Mouse (Mus musculus) lung, embryonic 14.5 days (tissue): ENCODE measurements at regions not wholly inside any gene's neighbourhood (a gene's known extent, or its start where the extent isn't known, plus 50 kb on each side); places are given as distances from the start of the nearest gene placed in this dataset.

Source experiments
- ATAC-seq: fragments of 200-750 bp; cut with Nextera tagmentation; 2 replicates; pipeline ENCODE4 v1.8.0; 2017; ENCODE audit warnings: mild to moderate bottlenecking, moderate TSS enrichment, moderate library complexity; ENCODE audit not compliant: insufficient read depth
- DNase-seq: peaks from one replicate; pipeline ENCODE4 v3.0.0-alpha.2; 2015
- H3K27ac ChIP-seq: fragments of 300-500 bp; sonication (generic); 2 replicates; pipeline ENCODE4 v1.5.1; 2014; ENCODE audit warnings: low read depth, mild to moderate bottlenecking, moderate library complexity
- H3K27me3 ChIP-seq: fragments of 300-500 bp; sonication (generic); 2 replicates; pipeline ENCODE4 v1.6.1; 2014; ENCODE audit warnings: low read length, control low read depth; ENCODE audit not compliant: insufficient read depth
- H3K36me3 ChIP-seq: fragments of 300-500 bp; sonication (generic); 2 replicates; pipeline ENCODE4 v1.6.1; 2014; ENCODE audit warnings: control low read depth; ENCODE audit not compliant: insufficient read depth
- H3K4me1 ChIP-seq: fragments of 300-500 bp; sonication (generic); 2 replicates; pipeline ENCODE4 v1.6.1; 2014; ENCODE audit warnings: antibody characterized with exemption, control low read depth; ENCODE audit not compliant: insufficient read depth
- H3K4me2 ChIP-seq: fragments of 300-500 bp; sonication (generic); 2 replicates; pipeline ENCODE4 v1.6.1; 2014; ENCODE audit warnings: mild to moderate bottlenecking
- H3K4me3 ChIP-seq: fragments of 300-500 bp; sonication (generic); 2 replicates; pipeline ENCODE4 v1.5.1; 2014; ENCODE audit warnings: low read depth, low read length
- H3K9ac ChIP-seq: fragments of 300-500 bp; sonication (generic); 2 replicates; pipeline ENCODE4 v1.6.1; 2014
- H3K9me3 ChIP-seq: fragments of 300-500 bp; sonication (generic); 2 replicates; pipeline ENCODE4 v1.6.1; 2016; ENCODE audit warnings: low read depth, low read length, control low read depth
- CTCF ChIP-seq: IDR thresholded peaks from 2 replicates; pipeline ENCODE4 v1.5.1; 2016; ENCODE audit warnings: antibody characterized with exemption, low read depth
- WGBS: fragments of 180-500 bp; shearing (Covaris S2); extraction: QIAGEN DNeasy Blood & Tissue Kit; methylation state at CpG from one replicate; pipeline ENCODE4 v1.1.7; 2014; 5-methylcytosine and 5-hydroxymethylcytosine counted together

GRCm38 (mm10) chr13:81852309-81852978, 69.6 kb downstream of the Cetn3 start:
- DNase-seq = no peak
- H3K4me1 ChIP-seq = no peaks in the 10 kb centered on the region
- H3K4me2 ChIP-seq = no peak overlapping the region
- WGBS = 57% methylated on average over 2 of the region's 2 CpGs
- no peaks in the 10 kb centered on the region for H3K9me3 ChIP-seq
- peak; percentile 41; the same call in 1 of the 2 replicates for ATAC-seq
- no peaks in the 10 kb centered on the region for H3K36me3 ChIP-seq
- H3K4me3 ChIP-seq = no peak overlapping the region
- no peak for TF ChIP-seq CTCF
- no peak overlapping the region for H3K27ac ChIP-seq
- H3K27me3 ChIP-seq = no peaks in the 10 kb centered on the region
- no peak overlapping the region for H3K9ac ChIP-seq

- no peak overlapping the region for H3K4me3 ChIP-seq
- no peaks in the 10 kb centered on the region for H3K27me3 ChIP-seq
- no peak overlapping the region for H3K27ac ChIP-seq
- DNase-seq (peak; percentile 29), ATAC-seq (no peak)
- no peaks in the 10 kb centered on the region for H3K4me1 ChIP-seq
- no peaks in the 10 kb centered on the region for H3K36me3 ChIP-seq
- H3K9me3 ChIP-seq = no peaks in the 10 kb centered on the region
- no peak overlapping the region for H3K9ac ChIP-seq
- no peak for TF ChIP-seq CTCF
- no peak overlapping the region for H3K4me2 ChIP-seq
- WGBS = 30% methylated on average over 4 of the region's 4 CpGs
Observed at GRCm38 (mm10) chr13:81856072-81856471, 73.2 kb downstream of the Cetn3 start.

DNA sequence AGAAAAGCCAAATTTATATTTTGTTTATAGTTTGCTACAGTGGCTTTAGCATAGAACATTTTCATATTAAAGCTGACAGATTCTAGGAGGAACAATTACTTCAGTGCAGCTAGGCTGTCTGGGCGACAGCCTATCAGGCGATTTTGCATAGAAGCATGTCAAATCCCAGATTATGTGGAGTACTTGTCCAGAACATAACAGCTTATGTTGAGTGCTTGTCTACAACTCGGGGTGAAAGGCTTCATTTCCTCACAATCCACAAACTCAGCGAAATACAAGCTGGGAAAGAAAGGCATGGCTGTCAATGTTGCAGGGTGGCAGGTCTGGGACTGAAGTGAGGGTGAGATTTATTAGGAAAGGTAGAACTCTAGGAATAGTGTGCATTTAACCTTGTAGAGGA, 77.8 kb downstream of the Cetn3 start:
- Histone ChIP-seq H3K36me3 (no peaks in the 10 kb centered on the region), H3K27ac (no peak overlapping the region), H3K9me3 (no peaks in the 10 kb centered on the region), H3K9ac (no peak overlapping the region), H3K4me2 (no peak overlapping the region), H3K27me3 (no peaks in the 10 kb centered on the region), H3K4me1 (no peaks in the 10 kb centered on the region), H3K4me3 (no peak overlapping the region)
- 60% methylated on average over 4 of the region's 4 CpGs for WGBS
- no peak for ATAC-seq
- no peak for TF ChIP-seq CTCF
- no peak for DNase-seq

- no peak overlapping the region for H3K27ac ChIP-seq
- ATAC-seq = no peak
- no peak for DNase-seq
- no peaks in the 10 kb centered on the region for H3K9me3 ChIP-seq
- no peaks in the 10 kb centered on the region for H3K27me3 ChIP-seq
- no peaks in the 10 kb centered on the region for H3K36me3 ChIP-seq
- no peak overlapping the region for H3K4me2 ChIP-seq
- no peak overlapping the region for H3K4me3 ChIP-seq
- H3K4me1 ChIP-seq = no peaks in the 10 kb centered on the region
- H3K9ac ChIP-seq = no peak overlapping the region
- no peak for TF ChIP-seq CTCF
- WGBS = 79% methylated on average over 5 of the region's 5 CpGs
Observed at GRCm38 (mm10) chr13:81861886-81862600, 79.2 kb downstream of the Cetn3 start.

GRCm38 (mm10) chr13:81871226-81871625, 88.3 kb downstream of the Cetn3 start:
- no peak overlapping the region for H3K27ac ChIP-seq
- no peak for DNase-seq
- H3K4me1 ChIP-seq = no peaks in the 10 kb centered on the region
- no peaks in the 10 kb centered on the region for H3K9me3 ChIP-seq
- WGBS = 74% methylated on average over 9 of the region's 9 CpGs
- no peaks in the 10 kb centered on the region for H3K27me3 ChIP-seq
- H3K4me3 ChIP-seq = no peak overlapping the region
- H3K36me3 ChIP-seq = no peaks in the 10 kb centered on the region
- no peak for TF ChIP-seq CTCF
- no peak for ATAC-seq
- H3K4me2 ChIP-seq = no peak overlapping the region
- no peak overlapping the region for H3K9ac ChIP-seq

GRCm38 (mm10) chr13:81885879-81886278, 103.0 kb downstream of the Cetn3 start:
- no peak for DNase-seq
- no peak overlapping the region for H3K9ac ChIP-seq
- H3K27ac ChIP-seq = no peak overlapping the region
- no peaks in the 10 kb centered on the region for H3K27me3 ChIP-seq
- no peak overlapping the region for H3K4me2 ChIP-seq
- H3K4me1 ChIP-seq = no peaks in the 10 kb centered on the region
- H3K36me3 ChIP-seq = no peaks in the 10 kb centered on the region
- TF ChIP-seq CTCF = no peak
- no peaks in the 10 kb centered on the region for H3K9me3 ChIP-seq
- H3K4me3 ChIP-seq = no peak overlapping the region
- ATAC-seq = no peak
- 69% methylated on average over 6 of the region's 6 CpGs for WGBS

DNA sequence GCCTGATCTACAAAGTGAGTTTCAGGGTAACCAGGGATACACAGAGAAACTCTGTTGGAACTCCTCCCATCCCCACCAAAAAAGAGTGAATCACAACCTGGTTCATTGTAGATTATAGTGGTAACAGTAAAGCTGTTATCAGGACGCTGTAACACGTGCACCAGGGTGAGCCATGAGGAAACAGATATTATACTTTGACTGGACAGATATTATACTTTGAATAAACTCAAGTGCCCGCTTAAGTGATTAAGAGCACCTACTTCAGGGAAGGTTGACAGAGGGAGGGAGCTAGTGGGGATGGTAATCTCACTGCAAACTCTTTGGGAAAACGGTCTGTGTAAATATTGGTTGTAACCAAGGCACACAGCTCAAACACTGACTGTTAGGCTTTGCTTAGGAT, 147.4 kb downstream of the Cetn3 start:
- Histone ChIP-seq H3K27me3 (no peaks in the 10 kb centered on the region), H3K4me2 (no peak overlapping the region), H3K9me3 (no peaks in the 10 kb centered on the region), H3K4me1 (no peaks in the 10 kb centered on the region), H3K36me3 (no peaks in the 10 kb centered on the region), H3K4me3 (no peak overlapping the region), H3K9ac (no peak overlapping the region), H3K27ac (no peak overlapping the region)
- WGBS = 44% methylated on average over 4 of the region's 4 CpGs
- peak; percentile 28 for DNase-seq
- peak; percentile 77 for ATAC-seq
- no peak for TF ChIP-seq CTCF
